Mouse (Mus musculus): ENCODE results near the gene Xylt1. TPM values are rescaled to one million over a fixed set of nuclear protein-coding genes. Genes with fewer than 3 reads are reported as not detected.

Gene Xylt1
- polyA plus RNA-seq, 2 experiments from 2014 or later = 2.7 to 3.0 TPM

DNA sequence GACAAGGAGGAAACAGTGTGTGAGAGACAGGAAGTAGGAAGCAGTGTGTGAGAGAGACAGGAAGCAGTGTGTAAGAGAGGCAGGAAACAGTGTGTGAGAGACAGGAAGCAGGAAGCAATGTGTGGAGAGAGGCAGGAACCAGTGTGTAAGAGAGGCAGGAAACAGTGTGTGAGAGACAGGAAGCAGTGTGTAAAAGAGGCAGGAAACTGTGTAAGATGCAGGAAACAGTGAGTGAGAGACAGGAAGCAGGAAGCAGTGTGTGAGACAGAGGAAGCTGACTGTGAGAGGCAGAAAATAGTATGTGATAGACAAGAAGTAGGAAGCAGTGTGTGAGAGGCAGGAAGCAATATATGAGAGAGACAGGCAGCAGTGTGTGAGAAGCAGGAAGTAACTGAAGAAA, 140.6 kb downstream of the Xylt1 start:
- ATAC-seq = peak; percentile 91

- no peak for ATAC-seq
Observed at GRCm38 (mm10) chr7:117522092-117522635, 141.4 kb downstream of the Xylt1 start.

DNA sequence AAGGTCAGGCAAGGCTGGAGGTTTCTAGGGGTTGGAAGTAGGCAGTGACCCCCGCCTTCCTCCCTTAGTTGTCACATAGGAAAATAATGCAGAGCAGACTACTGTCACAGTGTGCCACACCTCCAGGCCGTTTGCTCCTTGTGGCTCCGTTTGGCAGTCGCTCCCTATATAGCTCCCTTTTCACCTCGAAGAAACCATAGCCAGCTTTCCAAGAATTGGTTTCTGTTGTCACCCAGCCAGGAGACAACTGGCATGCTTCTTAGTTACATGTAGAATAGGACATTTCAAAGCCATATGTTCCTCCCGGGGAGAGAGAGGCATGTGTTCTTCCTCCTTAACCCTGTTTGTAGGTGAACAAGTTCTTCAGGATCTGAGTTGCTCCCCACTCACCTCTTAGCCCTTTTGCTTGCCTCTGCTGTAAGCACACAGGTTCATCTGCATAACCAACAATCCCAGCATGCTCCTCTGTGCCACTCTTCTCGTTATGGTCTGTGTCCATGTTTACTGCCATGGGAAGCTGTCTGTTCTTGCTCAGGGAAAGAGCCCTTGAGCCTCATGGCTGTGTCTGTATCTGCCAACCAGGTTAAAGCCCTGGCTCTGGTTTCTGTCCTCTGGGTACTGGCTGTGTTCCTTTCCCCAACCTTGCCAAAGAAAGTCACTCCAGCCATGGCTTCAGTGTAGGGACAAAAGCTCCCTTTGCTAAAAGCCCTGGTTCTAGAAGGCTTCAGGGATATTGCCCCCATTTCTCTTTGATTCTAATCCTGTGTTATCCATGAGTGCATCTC, 143.8 kb downstream of the Xylt1 start:
- no peak for ATAC-seq

GRCm38 (mm10) chr7:117525678-117526077, 144.9 kb downstream of the Xylt1 start:
- ATAC-seq = no peak

GRCm38 (mm10) chr7:117526570-117526969, 145.8 kb downstream of the Xylt1 start:
- no peak for ATAC-seq

GRCm38 (mm10) chr7:117529787-117530655, 149.2 kb downstream of the Xylt1 start:
- no peak for ATAC-seq

DNA sequence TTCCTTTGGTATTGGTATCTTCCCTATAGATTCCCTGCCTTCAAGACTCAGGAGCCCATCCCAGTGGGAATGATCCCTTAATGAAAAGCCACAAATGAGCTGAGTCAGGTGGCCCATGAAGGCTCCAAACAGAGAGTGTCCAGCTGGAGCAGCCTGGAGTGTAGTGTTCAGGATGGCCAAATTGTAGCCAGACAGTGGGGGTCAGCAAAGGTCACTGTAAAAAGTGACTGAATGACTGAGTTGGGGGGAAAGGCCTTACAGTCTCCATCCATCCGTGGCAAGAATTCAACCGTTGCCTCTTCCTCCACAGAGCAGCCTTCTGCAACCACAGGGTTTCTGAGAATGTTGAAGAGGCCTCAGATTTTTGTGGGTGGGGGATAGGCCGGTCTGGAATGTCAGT, 151.9 kb downstream of the Xylt1 start:
- ATAC-seq = no peak

- no peak for ATAC-seq
Observed at GRCm38 (mm10) chr7:117533164-117533563, 152.4 kb downstream of the Xylt1 start.

GRCm38 (mm10) chr7:117539931-117540330, 159.2 kb downstream of the Xylt1 start:
- ATAC-seq = no peak

DNA sequence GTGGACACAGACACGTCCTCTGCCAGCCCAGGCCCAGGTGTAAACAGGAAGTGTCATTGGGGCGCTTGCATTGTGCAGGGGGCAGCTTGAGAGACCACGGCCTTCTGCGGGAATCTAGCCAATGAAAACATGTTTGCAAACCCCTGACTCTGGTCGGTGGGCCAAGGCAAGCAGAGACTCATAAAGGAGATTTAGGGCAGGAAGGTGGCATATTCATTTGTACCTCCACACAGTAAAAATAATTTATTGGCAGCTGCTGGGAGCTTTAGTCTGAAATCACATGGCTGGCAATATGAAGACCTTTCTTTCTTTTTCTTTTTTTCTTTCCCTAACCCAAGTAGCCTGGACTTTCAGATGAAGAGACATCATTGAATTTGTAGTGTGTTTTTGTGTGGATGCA, 159.6 kb downstream of the Xylt1 start:
- ATAC-seq = no peak

DNA sequence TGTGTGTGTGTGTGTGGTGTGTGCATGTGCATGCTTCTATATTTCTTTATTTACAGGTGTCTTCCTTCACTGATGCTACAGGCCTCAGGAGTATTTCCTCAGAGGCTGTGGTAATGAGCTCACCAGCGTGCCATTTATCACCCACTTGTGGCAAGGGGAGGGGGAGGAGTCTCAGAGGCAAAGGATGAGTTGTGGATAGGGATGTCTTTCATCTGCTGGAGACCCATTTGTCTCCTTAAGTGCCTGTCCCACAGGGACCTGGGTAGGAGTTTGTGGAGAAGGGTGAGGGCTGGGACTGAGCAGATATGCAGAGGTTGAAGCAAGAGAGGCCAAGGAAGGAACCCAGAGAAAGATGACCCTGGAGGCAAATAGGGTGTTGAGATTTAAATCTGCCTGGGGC, 160.3 kb downstream of the Xylt1 start:
- no peak for ATAC-seq

DNA sequence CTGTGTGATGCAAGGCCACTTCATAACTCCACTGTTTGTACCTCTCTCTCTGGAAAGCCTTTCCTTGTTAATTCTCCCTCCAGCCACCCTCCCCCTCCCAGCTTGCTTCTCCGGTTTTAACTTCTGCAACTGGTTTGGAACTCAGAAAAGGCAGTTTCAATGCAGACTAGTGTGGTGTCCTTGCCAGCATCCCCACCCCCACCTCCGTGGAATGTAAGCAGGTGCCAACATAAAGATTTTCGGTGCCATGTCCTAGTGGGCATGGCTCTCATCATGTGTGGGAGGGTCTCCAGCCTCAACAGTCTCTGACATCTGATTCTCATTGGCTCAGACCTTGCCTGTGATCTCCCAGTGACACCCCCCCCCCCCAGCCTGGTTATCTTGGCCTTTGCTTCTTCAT, 160.9 kb downstream of the Xylt1 start:
- ATAC-seq = no peak

DNA sequence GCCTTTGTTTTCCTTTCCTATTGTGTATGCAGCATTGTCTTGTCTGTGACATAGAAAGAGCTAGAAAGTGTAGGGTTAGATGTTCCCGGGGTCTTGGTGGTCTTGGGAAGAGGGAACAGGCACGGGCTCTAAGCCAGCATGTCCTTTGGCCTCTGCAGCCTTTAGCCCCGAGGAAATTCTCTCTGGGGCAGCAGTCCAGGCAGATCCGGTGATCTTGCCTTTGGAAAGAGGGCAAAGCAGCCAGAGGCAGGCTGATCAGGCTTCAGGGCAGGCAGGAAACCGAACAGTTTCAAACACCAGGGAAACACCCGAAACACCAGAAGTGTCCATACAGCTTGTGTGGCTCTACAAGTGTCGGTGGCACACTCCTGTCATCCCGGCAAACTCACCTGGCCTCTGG, 162.3 kb downstream of the Xylt1 start:
- no peak for ATAC-seq

GRCm38 (mm10) chr7:117544126-117544525, 163.3 kb downstream of the Xylt1 start:
- no peak for ATAC-seq

DNA sequence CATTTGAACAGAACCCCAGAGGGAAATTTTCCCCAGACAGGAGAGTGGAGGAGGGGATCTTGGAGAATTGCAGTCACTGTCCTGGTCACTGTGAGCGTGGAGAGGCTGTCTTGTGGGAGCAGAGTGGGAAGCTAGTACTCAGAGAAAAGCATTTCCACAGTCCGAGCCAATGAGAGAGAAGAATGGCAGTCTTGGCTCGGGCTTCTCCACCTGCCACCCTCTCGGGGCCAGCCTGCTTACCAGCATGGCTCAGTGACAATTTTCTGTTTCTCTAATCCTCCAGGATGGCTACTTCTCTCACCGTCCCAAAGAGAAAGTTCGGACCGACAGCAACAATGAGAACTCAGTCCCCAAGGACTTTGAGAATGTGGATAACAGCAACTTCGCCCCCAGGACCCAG, 167.5 kb downstream of the Xylt1 start:
- no peak for ATAC-seq

DNA sequence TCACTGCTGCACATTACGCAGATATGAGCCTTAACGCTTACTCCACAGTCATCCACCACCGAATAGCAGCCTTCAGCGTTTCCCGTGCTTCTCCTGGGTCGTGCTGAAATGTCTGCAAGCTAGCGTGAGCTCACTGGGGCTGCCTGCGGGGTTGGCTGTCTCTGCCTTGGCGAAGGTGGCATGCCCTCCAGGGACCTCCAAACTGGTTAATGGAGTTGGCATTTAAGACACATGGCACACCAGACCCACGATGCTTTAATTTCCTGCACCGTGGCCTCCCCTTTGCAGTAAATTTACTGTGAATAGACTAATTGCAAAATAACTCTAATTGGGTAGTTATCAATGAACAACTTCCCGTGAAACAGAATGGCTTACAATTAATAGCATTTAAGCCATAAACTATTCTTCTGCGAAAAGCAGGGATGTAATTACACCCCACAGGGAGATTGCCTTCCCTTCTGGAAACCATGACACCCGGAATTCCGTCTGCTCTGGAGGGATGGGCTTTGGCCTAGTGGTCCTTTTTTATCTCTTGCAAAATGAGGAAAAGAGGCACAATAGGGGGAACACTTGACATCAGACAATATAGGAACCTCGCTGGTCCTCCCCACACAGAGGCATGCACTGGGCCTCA, 170.3 kb downstream of the Xylt1 start:
- no peak for ATAC-seq

DNA sequence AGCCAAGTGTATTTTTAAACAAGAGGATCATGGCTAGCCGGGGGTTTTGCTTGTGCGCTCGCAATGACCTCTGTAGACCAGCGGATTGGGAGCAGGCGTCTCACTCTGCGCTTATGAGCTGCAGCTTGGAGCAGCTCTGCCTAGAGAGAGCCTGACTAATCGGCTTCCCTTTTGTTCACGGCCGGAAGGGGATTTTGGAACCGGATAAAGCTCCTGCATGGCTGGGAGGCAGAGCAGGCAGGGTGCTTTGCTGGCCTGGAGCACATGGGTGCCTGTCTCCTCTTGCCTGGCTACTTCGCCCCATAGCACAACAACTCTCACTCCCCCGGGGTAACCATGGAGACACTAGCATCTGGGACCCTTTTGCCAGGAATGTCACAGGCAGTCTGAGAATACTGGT, 172.4 kb downstream of the Xylt1 start:
- ATAC-seq = no peak

DNA sequence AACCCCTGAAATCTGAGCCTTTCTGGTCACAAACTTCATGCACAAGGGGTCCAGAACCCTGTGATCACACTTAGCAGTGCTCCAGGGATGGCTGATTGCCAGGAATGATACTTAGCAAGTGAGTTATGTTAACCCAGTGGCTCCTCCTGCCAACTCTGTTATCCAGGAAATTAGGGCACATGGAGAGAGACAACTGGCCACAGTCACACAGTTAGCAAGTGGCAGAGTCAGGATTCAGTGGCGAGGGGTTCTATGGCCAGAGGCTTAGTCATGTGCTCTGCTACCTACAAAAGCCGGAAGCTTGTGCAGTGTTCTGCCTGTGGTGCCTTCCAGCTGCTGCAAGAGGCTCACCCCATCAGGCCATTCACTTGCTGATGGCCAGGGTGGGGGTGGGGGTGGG, 175.0 kb downstream of the Xylt1 start:
- ATAC-seq = no peak

DNA sequence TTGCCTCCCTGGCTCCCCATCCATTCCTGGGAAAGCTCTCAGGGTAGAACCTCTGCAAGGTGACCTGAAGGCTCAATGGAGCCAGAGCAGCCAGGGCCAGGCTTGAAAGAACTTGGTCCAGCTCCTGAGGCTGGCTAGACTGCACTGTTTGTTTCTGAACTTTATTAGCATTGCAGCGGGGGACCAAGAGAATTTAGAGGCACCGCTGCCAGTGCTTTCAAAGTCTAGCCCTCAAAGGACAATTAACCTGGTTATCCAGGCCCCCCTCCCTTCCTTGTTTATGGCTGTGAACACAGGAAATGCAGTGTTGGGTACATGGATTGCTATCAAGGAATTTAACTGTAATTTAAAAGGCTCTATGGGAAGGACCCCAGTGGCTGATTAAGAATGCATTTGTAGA, 177.4 kb downstream of the Xylt1 start:
- ATAC-seq = no peak

GRCm38 (mm10) chr7:117559051-117559450, 178.3 kb downstream of the Xylt1 start:
- ATAC-seq = no peak

DNA sequence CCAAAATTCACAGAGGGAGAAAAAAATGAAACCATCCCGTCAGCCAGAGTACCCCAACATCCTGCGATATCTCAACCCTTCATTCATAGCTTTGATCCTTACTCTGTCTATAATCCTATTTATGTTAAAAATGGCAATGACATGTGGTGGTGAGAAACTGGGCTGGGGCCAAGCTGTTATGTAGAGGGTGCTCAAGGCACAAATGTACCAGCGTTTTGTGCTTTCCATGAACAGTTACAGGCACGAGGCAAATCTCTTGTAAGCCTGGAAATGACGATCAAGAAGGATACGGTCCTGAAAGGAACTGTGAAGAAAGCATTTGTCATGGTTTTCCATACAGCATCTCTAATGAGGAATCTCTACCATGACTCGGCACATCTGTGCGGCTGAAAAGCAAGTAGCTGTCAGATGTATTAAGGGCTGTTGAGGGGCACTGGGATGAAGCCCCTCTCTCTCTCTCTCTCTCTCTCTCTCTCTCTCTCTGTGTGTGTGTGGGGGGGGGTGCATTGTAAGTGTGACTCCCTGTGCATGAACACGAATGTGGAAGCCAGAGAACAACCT, 183.2 kb downstream of the Xylt1 start:
- no peak for ATAC-seq

DNA sequence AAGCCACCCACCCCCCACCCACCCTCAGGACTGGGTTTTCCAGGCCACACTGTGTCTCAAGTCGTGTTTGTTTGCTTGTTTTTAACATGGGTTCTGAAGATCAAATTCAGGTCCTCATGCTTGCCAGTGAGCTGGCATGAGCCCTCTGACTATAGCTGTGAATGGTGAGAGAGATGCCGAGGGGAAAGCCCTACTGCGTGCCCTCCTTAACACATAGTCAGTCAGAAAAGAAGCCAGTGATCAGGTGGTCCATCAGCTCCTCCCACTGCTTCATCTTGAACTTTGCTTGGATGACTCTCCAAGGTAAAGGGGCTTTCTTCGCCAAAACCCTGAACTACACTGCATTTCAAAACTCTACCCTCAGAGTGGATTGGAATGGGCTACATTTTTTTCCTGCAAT, 183.8 kb downstream of the Xylt1 start:
- no peak for ATAC-seq

GRCm38 (mm10) chr7:117566115-117566514, 185.3 kb downstream of the Xylt1 start:
- ATAC-seq = peak; percentile 77
